Mouse (Mus musculus) C2C12 (cell line): ENCODE measurements around the gene Rplp0. TPM values are rescaled to one million over a fixed set of nuclear protein-coding genes. Genes with fewer than 3 reads are reported as not detected.

Source experiments
- H3K27me3 ChIP-seq: one replicate; pipeline ENCODE4 v1.6.1; 2011; ENCODE audit not compliant: control insufficient read depth, insufficient read depth, insufficient read length
- H3K36me3 ChIP-seq: one replicate; pipeline ENCODE4 v1.6.1; 2011; ENCODE audit not compliant: control insufficient read depth, insufficient read depth
- H3K4me3 ChIP-seq: one replicate; pipeline ENCODE4 v1.5.1; 2011; ENCODE audit warnings: mild to moderate bottlenecking, control low read depth; ENCODE audit not compliant: poor library complexity, insufficient read depth, severe bottlenecking
- H3K79me2 ChIP-seq: one replicate; pipeline ENCODE4 v1.6.1; 2011; ENCODE audit not compliant: control insufficient read depth, insufficient read depth
- H3K79me3 ChIP-seq: one replicate; pipeline ENCODE4 v1.6.1; 2011; ENCODE audit warnings: low read depth, control low read depth
- H3ac ChIP-seq: one replicate; pipeline ENCODE3; 2011; ENCODE audit warnings: low read depth; ENCODE audit not compliant: control insufficient read depth, insufficient read length
- CEBPB ChIP-seq: IDR thresholded peaks from one replicate; pipeline ENCODE4 v1.6.1; 2011; ENCODE audit warnings: low read depth, mild to moderate bottlenecking, control low read depth, moderate library complexity
- CTCF ChIP-seq: IDR thresholded peaks from one replicate; pipeline ENCODE4 v1.5.1; 2011; ENCODE audit not compliant: control insufficient read depth, insufficient read depth, insufficient read length
- FOSL1 ChIP-seq: IDR thresholded peaks from one replicate; pipeline ENCODE4 v1.8.0; 2011; ENCODE audit warnings: mild to moderate bottlenecking, low read length; ENCODE audit not compliant: poor library complexity, insufficient read depth, severe bottlenecking
- MAX ChIP-seq: IDR thresholded peaks from one replicate; pipeline ENCODE4 v1.6.1; 2011; ENCODE audit warnings: mild to moderate bottlenecking, control low read depth
- MYOD1 ChIP-seq: IDR thresholded peaks from one replicate; pipeline ENCODE4 v1.6.1; 2011; ENCODE audit warnings: low read depth; ENCODE audit not compliant: control insufficient read depth, insufficient read length
- MYOG ChIP-seq: IDR thresholded peaks from one replicate; pipeline ENCODE4 v1.6.1; 2011; ENCODE audit not compliant: control insufficient read depth, insufficient read length; ENCODE audit errors: extremely low read depth
- USF1 ChIP-seq: IDR thresholded peaks from one replicate; pipeline ENCODE4 v1.6.1; 2011; ENCODE audit warnings: low read depth, mild to moderate bottlenecking, control low read depth, moderate library complexity
- polyA plus RNA-seq: library from polyadenylated mRNA; unstranded; fragments of >200 nt; fragmentation: generic; extraction: Trizol; gene quantifications from one replicate; pipeline ENCODE4 v1.2.1, GENCODE M21; 2012; ENCODE audit warnings: missing spikeins

Gene Rplp0
- polyA plus RNA-seq, 1 experiment = 5,791 TPM

DNA sequence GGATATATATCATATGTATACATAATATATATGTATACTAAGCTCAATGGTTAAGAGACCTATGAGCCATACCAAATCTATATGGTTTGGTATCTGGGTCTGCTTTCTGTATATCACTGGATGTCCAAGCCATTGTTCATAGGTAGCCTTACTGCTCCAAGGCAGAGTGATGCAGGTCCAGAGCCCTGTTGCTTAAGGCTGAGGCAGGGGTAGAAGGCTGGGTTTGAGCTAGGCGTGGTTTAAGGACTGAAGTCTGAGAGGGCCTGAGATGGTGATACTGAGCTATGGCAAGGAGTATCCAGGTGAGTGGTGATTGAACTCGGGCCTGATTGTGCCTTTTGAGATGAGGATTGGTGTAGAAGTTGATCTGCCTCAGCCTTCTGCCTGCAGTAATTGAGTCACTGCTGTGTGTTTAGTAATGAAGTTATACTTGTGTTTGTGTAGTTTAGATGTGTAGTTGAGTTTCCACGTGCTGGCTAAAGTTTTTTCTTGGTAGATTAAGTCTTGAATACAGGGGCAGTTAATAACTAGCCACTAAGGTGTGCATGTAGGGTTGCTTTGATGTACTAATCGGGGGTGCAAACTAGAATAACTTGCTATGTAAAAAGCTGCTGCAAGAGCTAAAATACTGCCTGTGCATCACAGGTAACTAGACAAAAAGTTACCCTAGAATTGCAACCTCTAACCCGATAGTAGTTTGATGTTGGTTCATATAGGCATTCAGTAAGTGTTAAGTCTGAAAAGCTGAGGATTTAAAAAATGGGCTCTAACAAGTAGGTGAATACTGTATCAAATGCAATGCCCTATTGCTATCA lies 4.7 kb downstream of the Rplp0 start:
- H3ac ChIP-seq = no peak overlapping the region
- TF ChIP-seq CTCF = no peak
- no peak for TF ChIP-seq MYOD1
- TF ChIP-seq USF1 = no peak
- H3K36me3 ChIP-seq = peaks cover 57% of the 10 kb centered on the region
- peaks cover 73% of the 10 kb centered on the region for H3K79me3 ChIP-seq
- H3K4me3 ChIP-seq = no peak overlapping the region
- no peaks in the 10 kb centered on the region for H3K27me3 ChIP-seq
- peaks cover 91% of the 10 kb centered on the region for H3K79me2 ChIP-seq

DNA sequence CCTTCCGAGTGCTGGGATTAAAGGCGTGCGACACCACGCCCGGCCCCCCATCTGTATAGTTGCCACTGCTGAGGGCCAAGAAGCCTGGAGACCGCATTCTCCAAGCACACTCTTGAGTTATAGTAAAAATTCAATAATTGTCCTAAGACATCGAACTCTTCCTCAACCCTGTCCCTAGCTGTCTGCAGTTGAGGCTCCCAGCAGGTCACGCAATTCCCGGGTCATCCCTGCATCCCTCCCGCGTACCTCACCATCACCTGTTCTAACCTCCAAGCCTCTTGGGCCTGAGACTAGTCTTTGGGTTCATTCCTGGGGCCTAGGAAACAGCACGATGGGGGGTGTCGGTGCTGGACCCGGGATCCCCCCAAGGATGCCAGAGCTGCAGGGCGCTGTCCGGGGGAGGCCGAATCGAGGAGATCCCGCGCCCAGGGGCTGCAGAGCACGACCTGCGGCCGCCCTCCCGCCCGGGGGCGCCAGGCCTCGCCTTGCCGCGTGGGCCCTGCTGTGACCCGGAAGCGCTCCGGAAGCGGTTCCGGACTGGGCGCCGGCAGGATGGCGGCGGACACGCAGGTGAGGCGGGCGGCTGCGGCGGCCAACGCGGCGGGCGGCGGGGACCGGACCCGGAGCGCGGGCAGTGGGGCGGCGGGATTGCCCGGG lies 5.6 kb downstream of the Rplp0 start, which contains the start of gene Gcn1l1:
Gene Gcn1l1, plus strand, starts transcription at position 518 of the 657 bp plus-strand sequence.
- H3K4me3 ChIP-seq = peak within 1 kb of the TSS; percentile 71
- H3K79me2 ChIP-seq = peaks cover 94% of the 10 kb centered on the region
- H3ac ChIP-seq = peak within 1 kb of the TSS; percentile 96
- peaks cover 79% of the 10 kb centered on the region for H3K79me3 ChIP-seq
- H3K36me3 ChIP-seq = peaks cover 57% of the 10 kb centered on the region
- no peaks in the 10 kb centered on the region for H3K27me3 ChIP-seq
- TF ChIP-seq MYOG = no peak
- TF ChIP-seq CEBPB = no peak
- peak; percentile 81 for TF ChIP-seq MAX
- TF ChIP-seq CTCF = peak; percentile 85

DNA sequence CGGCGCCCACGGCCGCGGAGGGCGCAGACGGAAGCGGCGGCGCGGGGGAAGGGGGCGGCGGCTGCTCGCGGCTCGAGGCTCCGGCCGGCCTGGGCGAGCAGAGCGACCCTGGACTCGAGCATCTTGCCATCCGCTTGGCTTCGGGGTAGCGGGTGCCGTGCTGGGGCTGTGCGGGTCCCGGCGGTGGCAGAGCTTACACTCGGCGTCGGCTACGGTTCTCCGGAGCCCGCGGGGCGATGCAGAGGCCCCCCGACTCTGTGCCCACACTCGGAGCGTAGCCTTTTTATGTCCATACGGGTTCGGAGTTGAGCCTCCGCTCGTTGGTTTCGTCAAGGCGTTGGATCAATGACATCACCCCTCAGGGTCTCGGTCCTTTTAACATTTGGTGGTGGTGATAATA lies 6.1 kb downstream of the Rplp0 start:
- H3ac ChIP-seq = peak overlapping the region; percentile 96
- no peaks in the 10 kb centered on the region for H3K27me3 ChIP-seq
- H3K79me3 ChIP-seq = peaks cover 77% of the 10 kb centered on the region
- peak overlapping the region; percentile 71 for H3K4me3 ChIP-seq
- TF ChIP-seq FOSL1 (no peak), MAX (no peak), USF1 (no peak), CEBPB (no peak), MYOG (no peak), CTCF (no peak)
- peaks cover 94% of the 10 kb centered on the region for H3K79me2 ChIP-seq
- H3K36me3 ChIP-seq = peaks cover 53% of the 10 kb centered on the region

DNA sequence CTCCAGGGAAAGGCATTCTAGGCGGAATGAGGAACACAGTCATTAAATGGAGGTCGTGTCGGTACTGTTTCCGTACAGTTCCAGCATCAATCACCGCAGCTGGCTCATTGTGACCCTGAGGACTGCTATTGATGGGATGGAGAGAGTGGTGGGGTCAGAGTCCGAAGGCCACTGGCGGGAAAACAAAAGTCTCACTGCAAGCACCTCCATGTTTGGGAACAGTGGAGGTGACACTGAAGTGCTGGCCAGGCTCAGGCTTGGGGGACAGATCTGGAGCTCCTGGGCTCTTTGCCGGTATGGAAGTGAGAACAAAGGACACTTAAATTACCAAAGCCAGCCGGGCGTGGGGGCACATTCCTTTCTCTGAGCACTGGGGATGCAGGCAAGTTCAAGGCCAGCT lies 9.4 kb downstream of the Rplp0 start:
- no peak overlapping the region for H3K4me3 ChIP-seq
- TF ChIP-seq CTCF (no peak), USF1 (no peak), CEBPB (no peak), MAX (no peak), MYOG (no peak), FOSL1 (no peak)
- H3K27me3 ChIP-seq = no peaks in the 10 kb centered on the region
- peaks cover 93% of the 10 kb centered on the region for H3K79me2 ChIP-seq
- no peak overlapping the region for H3ac ChIP-seq
- peaks cover 60% of the 10 kb centered on the region for H3K79me3 ChIP-seq
- H3K36me3 ChIP-seq = peaks cover 39% of the 10 kb centered on the region

DNA sequence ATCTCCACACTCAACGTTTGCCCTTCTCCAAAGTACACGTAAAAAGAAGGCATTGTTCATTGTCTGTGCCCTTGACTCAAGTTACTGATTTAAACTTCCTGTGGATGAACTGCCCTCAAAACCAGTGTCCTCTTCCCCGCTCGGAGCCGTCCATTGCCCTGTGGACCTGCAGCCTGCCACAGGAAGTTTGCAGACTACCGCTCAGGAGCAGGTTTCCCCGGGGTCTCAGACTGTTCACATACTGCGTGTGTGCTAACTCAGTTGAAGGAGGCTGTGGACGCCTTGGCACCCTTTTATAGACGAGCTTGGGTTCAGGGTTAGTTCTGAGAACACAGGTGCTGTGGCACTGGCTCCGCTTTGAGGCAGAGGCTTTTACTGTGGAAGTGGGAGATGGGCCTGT lies 10.0 kb downstream of the Rplp0 start:
- TF ChIP-seq MYOD1 (no peak), USF1 (no peak), CTCF (no peak), FOSL1 (no peak), MAX (no peak), CEBPB (no peak), MYOG (no peak)
- Histone ChIP-seq H3K27me3 (no peaks in the 10 kb centered on the region), H3K4me3 (no peak overlapping the region), H3K36me3 (peaks cover 39% of the 10 kb centered on the region), H3K79me3 (peaks cover 62% of the 10 kb centered on the region), H3K79me2 (peaks cover 95% of the 10 kb centered on the region), H3ac (no peak overlapping the region)

DNA sequence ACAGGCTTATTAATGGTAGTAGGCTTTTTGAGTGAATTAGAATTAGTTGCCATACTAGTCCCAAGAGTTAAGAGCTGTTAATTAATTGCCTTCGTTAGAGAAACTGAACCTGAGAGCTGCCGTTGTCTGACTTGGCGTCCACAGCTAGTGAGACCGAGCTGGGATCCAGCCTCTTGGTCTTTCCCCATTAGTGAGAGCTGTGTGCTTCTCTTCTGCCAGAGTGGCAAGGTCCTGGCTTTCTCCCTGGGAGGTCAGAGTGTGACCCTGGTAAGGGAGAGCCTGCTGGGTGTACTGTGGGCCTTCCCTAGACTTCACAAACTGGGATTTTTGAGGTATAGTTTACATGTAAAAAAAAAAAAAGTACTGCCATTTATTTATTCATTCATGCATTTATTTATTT lies 10.5 kb downstream of the Rplp0 start:
- no peak for TF ChIP-seq MYOD1
- no peak for TF ChIP-seq FOSL1
- no peak for TF ChIP-seq USF1
- TF ChIP-seq MAX = no peak
- TF ChIP-seq MYOG = no peak
- TF ChIP-seq CEBPB = no peak
- no peak for TF ChIP-seq CTCF
- Histone ChIP-seq H3K36me3 (peaks cover 43% of the 10 kb centered on the region), H3ac (no peak overlapping the region), H3K4me3 (no peak overlapping the region), H3K79me3 (peaks cover 62% of the 10 kb centered on the region), H3K79me2 (peaks cover 99% of the 10 kb centered on the region), H3K27me3 (no peaks in the 10 kb centered on the region)
